Mouse (Mus musculus) layer of hippocampus, adult 2 months (tissue): Measurements from ENCODE around the gene Gclm. TPM values are rescaled to one million over a fixed set of nuclear protein-coding genes. Genes with fewer than 3 reads are reported as not detected.

Source experiments
- DNase-seq, 2 experiments: peaks; one replicate each; pipeline ENCODE4 v3.0.0; 2022; ENCODE audit warnings: low spot score in 2 of 2
- H3K27ac ChIP-seq: fragments of 200-600 bp; 2 replicates; pipeline ENCODE4 v1.8.1; 2022
- H3K4me3 ChIP-seq: fragments of 200-600 bp; 2 replicates; pipeline ENCODE4 v1.8.1; 2022; ENCODE audit warnings: mild to moderate bottlenecking
- CTCF ChIP-seq: fragments of 200-600 bp; conservative IDR thresholded peaks from 2 replicates; pipeline ENCODE4 v1.8.1; 2022; ENCODE audit warnings: antibody characterized with exemption, mild to moderate bottlenecking, moderate library complexity
- long read RNA-seq, 2 experiments: library from polyadenylated mRNA; stranded (forward); transcript quantifications; one replicate each; pipeline ENCODE4 v2.0.0; 2021; ENCODE audit warnings: borderline mapping rate in 2 of 2
- total RNA-seq, 2 experiments: library from RNA; stranded (reverse); gene quantifications; 2 replicates each; pipeline ENCODE4 v1.2.3; 2021

Gclm gene
- total RNA-seq, result 10 to 100 TPM; 53.3 to 70.3 TPM
- long read RNA-seq, experiment 1, full-length matches to known transcripts, result 44 of 69 reads
- long read RNA-seq, experiment 1, partial matches to known transcripts, result 0 of 69 reads
- long read RNA-seq, experiment 1, other reads (novel, unspliced or antisense), result 25 of 69 reads
- long read RNA-seq, experiment 2, full-length matches to known transcripts, result 66 of 95 reads
- long read RNA-seq, experiment 2, partial matches to known transcripts, result 2 of 95 reads
- long read RNA-seq, experiment 2, other reads (novel, unspliced or antisense), result 27 of 95 reads

DNA sequence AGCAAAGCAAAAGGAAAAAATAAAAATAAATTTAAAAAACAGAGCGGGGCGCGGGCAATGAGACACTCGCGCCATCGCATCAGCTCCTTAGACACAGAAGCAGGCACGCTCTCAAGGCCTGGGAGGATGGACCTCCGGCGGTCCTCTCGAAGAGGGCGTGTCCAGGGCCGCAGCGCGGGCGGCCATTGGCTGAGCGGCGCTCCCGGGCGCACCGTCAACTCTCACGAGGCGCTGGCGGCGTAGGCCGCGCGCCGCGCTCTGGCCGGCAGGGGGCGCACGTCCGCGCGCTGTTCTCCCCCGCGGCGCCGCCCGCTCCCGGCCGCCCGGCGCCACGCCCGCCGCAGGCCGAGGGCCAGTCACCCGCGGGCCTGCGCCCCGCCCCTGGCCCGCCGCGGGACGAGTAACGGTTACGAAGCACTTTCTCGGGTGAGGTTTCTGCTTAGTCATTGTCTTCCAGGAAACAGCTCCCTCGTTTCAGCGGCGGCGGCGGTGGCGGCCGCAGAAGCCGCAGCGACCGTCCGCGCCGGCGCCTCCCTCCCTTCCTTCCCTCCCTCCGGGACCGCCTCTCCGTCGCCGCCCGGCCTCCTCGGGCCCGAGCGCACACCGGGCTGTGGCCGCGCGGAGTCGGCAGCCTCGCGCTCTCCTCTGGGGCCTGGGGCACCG is at the start of gene Gclm:
Gclm (plus strand) TSS at position 343 of the 663 bp plus-strand sequence.
- Histone ChIP-seq H3K27ac (peak within 1 kb of the TSS; percentile 92), H3K4me3 (peak within 1 kb of the TSS; percentile 92)
- peak; percentile 89 to 90 for DNase-seq
- TF ChIP-seq CTCF, result peak; percentile 70

DNA sequence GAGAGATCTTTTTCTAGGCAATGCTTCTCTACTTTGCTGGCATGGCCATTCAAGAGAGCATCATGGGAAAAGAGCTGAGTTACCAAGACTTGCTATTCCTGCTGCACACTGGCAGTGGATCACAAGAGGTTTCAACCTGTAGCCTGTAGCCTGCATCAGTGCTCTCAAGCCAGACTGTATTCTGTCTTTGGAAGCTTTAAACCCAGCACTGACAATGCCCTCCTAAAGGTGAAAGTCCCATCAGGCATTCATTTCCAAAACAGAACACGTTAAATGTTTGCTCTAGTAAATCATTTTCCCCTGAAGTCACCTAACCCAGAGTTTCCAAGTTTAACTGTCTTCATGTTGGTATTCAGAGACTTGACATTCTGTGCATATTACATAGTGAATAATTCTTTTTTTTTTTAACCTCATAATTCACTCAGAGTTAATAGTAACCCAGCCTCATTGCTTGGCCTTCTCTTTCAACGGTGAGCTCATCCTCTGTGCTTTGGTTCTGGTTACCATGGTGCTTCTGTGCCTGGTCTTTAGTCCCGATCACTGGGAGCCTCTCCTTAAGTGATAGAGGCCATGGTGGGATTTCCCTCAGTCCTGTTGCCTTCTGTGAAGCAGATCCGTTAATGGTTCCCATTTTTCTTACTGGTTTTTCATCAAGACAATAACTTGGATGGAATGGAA is 48.6 kb upstream of the Gclm start:
- no peak for DNase-seq
- Histone ChIP-seq H3K4me3 (no peak overlapping the region), H3K27ac (no peak overlapping the region)
- no peak for TF ChIP-seq CTCF

DNA sequence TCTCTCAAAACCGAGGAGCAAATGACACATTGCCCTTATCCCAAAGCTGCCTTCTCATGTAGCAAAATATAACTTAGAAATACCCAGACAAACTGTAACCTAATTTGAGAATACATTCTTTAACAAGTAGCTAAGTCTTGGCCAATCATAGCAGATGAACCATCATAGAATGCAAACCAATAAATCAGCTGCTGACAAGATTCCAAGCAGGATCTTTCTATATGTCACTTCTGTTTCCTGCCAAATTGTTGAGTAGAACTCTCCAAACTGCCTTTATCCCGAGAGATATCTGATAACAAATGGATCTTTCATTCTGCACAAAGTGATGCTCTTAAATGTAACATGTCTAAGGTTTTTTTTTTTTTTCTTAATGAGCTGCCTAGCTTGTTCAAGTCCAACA is 46.8 kb upstream of the Gclm start:
- no peak overlapping the region for H3K4me3 ChIP-seq
- H3K27ac ChIP-seq, result no peak overlapping the region
- no peak for TF ChIP-seq CTCF
- DNase-seq, result no peak

DNA sequence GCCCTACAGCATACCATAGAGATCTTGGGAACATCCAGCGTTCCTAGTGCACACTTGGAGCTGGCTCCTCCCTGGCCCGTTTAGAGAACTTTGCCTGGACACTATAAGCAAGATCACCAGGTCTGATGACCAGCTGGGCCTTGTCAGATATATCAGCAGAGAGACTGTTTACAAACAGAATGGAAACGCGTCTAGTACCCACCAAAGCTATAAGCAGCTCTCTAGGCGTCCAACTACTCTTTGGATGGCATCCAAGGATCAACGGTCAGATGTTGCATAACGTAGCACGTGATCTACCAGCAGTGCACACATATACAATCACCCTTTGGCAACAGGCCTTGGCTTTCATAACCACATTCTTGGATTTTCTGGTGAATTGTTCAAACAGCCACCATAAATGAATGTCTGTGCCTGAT is 46.4 kb upstream of the Gclm start:
- H3K4me3 ChIP-seq, result no peak overlapping the region
- TF ChIP-seq CTCF, result no peak
- H3K27ac ChIP-seq, result no peak overlapping the region

DNA sequence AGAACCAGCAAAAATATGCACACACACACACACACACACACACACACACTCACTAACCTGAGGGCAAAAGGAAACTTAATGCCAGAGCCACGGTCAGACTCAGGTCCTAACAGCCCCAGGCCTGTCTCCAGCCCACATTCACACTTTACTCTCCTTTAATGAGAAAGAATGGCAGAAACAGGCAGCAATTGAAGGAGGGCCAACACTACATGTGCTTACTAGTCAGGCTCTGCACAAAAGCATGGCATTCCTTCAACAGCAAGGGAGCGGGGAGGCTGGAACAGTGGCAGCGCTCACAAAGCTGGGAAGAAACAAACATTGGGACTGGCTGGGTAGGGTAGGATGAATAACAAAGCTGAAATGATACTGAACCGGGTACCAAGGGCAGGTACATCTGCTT is 45.8 kb upstream of the Gclm start:
- no peak overlapping the region for H3K27ac ChIP-seq
- H3K4me3 ChIP-seq, result no peak overlapping the region
- DNase-seq, result no peak
- no peak for TF ChIP-seq CTCF

More for the DNA sequence above, 46.4 kb upstream of the Gclm start:
- DNase-seq, result no peak

DNA sequence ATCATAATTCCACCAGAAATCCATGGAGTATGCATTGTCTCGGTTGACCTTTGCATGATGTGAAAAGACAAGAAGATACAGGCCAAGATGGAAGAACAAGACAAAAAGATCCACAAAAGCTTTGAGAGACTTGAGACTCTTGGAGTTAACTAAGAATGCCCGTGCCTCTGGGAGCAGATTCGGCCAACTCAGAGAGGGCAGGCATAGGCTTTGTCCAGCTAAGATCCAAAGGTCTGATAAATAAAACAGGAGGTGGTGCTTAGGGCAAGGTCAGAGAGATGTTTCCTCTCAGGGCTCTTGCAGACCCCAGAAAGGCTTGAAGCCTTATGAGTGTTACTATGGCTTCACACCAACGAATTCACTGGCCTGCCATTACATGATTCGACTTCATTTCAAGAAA is 45.3 kb upstream of the Gclm start:
- DNase-seq, result no peak
- H3K4me3 ChIP-seq, result no peak overlapping the region
- 0 out of 2 replicates have a peak overlapping the region, but pooled peaks have one; percentile 39 for H3K27ac ChIP-seq
- TF ChIP-seq CTCF, result no peak

DNA sequence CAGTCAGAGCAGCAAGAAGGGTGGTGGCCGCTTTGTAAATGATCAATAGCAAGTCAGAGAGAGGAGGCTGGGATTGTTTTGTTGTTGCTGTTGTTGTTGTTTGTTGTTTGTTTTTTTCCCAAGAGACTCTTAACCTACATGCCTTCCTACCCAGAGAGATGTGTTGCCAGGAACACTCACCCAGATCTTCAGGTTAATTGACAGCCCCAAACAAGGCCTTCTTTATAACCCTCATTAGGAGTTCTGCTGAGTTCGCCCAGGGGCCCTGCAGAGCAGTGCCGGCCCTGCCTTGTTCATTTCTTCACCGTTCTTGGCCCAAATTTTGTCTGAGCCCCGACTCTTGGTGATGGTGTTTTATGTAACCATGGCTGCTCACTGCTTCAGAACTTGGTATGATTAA is 44.9 kb upstream of the Gclm start:
- no peak overlapping the region for H3K4me3 ChIP-seq

DNA sequence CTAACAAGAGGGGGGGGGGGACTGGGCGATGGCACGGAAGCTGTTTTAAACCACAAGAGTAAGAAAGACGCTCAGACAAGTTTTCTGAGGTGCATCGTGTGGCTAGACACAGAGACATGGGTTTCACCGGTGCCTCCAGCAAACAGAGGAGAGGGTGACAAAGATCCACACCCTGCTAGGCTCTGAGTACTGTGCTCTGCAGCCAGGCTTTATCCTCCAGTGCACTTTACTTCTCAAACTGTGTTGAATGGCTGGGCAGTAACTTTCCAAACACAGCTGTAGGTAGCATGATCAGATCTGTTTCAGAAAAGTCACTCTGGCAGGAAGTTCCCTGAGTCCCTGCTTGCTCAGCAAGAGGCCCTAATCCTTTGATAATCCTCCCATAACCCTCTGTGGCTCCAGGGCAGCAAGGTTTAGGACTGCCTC is 43.0 kb upstream of the Gclm start:
- TF ChIP-seq CTCF, result no peak
- DNase-seq, result no peak
- Histone ChIP-seq H3K27ac (no peak overlapping the region), H3K4me3 (no peak overlapping the region)

More for the DNA sequence above, 44.9 kb upstream of the Gclm start:
- peak in 1 of 2 experiments; percentile 11 for DNase-seq
- TF ChIP-seq CTCF, result no peak
- 0 out of 2 replicates have a peak overlapping the region, but pooled peaks have one; percentile 39 for H3K27ac ChIP-seq

DNA sequence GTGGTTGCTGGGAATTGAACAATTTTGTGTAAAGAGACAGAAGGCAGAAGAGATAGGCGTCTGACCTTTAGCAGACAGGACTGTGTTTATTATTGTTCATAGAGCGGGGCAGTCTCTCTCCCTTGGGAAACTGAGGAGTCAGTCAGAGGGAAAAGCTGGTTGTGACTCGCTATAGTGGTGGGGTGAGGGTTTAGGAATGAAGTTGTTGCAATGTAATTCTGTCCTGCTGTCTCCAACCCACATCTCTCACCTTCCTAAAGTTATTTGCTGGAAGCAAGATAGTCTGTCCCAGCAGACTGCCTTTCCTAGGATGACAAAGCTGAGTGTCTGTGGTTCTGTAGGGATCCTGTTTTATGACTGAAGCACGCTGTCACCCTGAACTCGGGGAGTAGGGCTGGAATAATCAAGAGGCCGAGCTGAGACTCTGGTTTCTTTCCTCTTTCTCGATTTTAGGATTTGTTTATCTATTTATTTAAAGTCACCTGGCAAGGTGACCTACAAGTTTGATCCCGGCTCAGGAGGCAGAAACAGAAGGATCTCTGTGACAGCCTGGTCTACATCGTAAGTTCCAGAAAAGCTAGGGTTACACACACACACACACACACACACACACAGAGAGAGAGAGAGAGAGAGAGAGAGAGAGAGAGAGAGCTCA is 41.6 kb upstream of the Gclm start:
- no peak overlapping the region for H3K4me3 ChIP-seq
- no peak for DNase-seq
- no peak overlapping the region for H3K27ac ChIP-seq
- no peak for TF ChIP-seq CTCF

DNA sequence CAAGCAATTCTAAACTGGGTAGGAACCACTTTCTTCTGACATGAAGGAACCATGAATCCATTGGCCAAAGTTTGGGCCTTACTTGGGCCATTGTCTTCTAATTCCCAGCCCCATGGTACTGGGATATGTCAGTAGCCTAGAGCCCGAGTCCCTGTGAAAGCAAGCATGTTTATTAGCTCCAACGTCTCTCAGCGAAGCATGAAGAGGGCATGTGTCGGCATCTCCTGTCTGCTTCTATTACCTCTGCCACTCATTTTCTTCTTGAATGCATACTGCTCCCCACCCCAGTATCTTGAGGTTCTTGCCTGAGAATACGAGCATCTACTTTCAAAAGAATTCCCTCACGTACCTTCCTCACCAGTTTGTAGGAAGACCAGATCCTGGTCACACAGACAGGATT is 39.6 kb upstream of the Gclm start:
- TF ChIP-seq CTCF, result no peak
- no peak overlapping the region for H3K27ac ChIP-seq

DNA sequence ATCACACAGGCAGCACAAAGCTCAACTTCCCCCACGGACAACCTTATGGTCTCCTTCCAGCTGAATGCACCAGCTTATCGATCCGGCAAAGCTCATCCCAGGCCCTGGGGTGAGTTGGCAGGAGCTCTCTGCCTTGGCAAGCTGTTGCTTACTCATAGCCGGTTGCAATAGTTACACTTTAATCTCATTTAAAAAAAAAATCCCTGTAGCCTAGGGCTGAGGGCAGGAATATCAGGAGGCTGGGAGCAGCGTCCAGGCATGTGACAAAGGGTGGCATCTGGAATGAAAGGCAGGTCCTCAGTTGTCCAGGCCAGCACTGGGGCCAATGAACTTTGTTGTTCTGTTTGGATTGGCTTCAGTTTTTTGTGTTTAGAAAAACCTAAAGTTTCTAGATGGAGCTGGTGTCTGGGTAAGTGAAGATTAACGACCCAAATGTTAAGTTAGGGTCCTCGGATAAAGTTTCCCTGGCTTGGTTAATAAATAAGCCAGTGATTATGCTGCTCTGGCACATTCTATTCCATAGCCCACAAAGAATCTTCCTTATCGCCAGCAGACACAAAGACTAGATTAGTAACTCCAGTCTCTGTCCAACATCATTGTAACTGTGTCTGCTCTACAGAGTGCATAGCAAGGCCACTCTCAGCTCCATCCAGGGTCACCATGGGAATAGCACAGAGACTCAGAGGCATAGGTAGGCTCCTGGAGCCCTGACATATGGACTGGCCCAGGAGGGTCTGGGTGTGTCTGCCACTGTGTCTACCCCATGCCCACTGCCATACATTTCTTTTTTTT is 38.9 kb upstream of the Gclm start:
- DNase-seq, result no peak
- TF ChIP-seq CTCF, result no peak
- Histone ChIP-seq H3K27ac (no peak overlapping the region), H3K4me3 (no peak overlapping the region)

More for the DNA sequence above, 39.6 kb upstream of the Gclm start:
- H3K4me3 ChIP-seq, result no peak overlapping the region
- DNase-seq, result no peak

DNA sequence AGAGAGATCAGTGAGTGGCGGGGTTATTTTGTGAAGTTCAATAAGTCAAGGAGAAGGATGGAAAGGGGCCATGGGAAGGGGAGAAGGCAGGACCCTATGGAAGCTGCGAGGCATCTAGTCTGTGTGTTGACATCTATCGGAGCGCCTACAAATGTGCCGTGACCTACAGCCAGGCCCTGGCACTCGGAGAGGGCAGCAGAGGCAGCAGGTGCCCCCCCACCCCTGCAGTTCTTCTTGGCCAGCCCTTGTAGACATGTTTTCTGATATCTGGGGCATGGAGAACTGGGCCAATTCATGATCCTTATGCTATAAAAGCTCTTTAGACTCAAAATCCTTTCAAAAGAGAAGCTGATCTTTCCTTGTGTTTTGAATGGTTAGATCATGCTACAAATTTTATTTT is 37.6 kb upstream of the Gclm start:
- no peak for TF ChIP-seq CTCF
- Histone ChIP-seq H3K4me3 (no peak overlapping the region), H3K27ac (no peak overlapping the region)
- no peak for DNase-seq
